Mouse (Mus musculus) monocyte, adult 59 days (primary cell): ENCODE data around the gene Rpusd2. TPM values are rescaled to one million over a fixed set of nuclear protein-coding genes. Genes with fewer than 3 reads are reported as not detected.

ENCODE experiments used
- total RNA-seq, 2 experiments: library from RNA; stranded (reverse); gene quantifications; one replicate each; pipeline ENCODE4 v1.2.4; 2023

Gene Rpusd2
- total RNA-seq = 1 to 10 TPM; 3.9 to 5.4 TPM

DNA sequence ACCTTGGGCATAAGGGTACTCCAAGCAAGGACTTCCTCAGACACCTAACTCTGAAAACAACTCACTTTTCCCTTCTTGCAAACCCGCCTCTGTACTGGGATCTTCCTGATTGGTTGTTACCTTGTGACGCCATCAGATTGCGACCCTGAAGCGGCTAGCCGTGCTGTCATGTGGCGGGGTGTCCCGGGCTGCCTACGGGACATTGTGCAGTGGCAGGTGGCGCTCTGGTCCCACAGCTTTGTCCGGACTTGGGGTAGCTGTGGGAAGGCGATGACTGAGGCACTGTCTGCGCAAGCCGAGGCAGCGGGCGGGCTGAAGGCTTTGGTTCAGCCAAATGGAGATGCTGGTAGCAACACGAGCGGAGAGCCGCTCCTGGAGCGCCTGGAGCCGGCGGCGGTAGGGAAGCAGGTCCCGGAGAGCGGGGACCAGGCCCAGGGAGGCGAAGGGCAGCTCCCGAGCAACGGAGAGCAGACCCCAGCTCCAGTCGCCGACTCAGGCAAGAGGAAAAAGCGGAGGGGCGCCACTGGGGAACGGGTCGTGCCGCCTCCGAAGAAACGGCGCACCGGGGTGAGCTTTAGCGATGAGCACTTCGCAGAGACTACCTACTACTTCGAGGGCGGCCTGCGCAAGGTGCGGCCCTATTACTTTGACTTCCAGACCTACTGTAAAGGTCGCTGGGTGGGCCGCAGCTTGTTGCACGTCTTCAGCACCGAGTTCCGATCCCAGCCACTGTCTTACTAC lies at the start of gene Rpusd2:
Gene Rpusd2 (plus strand): TSS at position 135 of the 741 bp plus-strand sequence.

DNA sequence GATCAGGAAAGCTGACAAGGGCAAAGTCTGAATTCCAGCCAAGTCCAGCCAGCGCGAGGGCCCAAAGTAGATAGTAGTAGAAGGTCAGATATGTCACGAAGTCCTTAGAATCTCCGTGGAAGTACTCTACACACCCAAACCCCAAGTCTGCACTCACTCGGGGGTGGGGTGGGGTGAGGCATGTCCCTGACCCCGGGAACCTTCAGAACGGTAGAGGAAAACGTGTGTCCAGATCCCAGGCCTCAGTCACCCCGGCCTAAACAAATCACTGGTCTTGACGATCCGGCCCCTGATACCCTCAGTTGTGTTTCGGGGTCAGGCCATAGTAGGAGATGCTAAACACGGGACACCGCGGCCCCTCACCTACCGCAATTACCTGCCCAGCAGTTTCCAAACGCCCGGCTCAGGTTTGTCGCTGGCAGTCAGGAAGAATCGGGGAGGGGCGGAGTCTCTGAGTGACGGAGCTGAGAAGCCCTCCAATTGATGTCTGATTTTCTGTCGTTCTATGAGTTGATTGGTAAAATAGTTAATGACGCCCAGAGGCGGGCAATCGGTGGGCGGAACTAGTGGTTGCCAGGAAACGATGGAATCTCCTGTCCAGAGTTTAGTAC lies 5.5 kb upstream of the Rpusd2 start, which contains the start of gene Ccdc32:
Gene Ccdc32 (minus strand): TSS at position 453 of the 611 bp plus-strand sequence.

DNA sequence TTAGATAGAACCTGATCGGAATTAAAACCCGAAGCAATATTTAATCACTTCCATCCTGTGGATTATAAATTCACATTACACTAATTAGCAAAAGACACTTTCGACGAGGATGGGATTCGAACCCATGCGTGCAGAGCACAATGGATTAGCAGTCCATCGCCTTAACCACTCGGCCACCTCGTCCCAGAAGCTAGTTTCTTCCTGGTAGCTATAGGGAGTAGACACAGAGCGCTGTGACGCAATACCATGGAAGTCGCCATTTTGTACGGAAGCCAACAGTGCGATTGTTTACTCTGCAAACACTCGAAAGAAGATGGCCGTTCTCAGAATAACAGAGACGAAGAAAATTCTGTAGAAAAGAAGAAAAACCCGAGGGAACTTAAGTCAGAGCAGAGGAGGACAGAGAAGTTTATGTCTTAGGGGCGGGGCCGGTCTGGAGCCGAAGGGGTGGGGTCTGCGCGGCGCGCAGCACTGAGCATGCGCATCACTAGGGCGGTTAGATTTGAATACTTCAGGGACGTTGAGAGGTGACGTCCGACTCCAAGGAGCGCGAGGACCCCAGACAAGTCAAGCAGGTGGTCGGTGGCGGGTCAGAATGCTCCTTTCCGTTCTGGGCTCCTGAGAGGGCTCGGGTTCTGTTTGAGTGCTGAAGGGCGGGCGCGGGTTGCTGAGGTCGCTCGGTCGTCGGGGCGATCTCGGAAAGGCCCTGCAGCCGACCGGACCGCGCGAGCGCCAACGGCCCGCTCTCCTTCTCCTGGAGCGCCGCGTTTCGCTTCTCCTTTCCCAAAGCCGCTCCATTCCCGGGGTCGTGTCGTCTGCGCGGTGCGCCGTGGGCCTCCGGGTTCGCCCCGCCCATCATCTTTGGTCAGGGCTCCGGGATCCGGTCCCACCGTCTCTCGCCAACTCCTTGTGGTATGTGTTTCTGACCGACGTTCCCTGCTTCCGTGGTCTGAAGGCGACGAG lies 12.3 kb downstream of the Rpusd2 start, which contains the start of gene Knl1:
Gene Knl1 (plus strand): TSS at position 471 of the 963 bp plus-strand sequence.

Other genes starting within 250 kb of the Rpusd2 start
- gene Knstrn, start 220.8 kb upstream of the Rpusd2 start, total RNA-seq = 1 to 10 TPM; 5.0 to 7.1 TPM
- gene Ivd, start 172.8 kb upstream of the Rpusd2 start, total RNA-seq = 10 to 100 TPM; 30.6 to 44.1 TPM
- 10 to 100 TPM; 20.4 to 22.3 TPM for gene Bahd1, start 134.4 kb upstream of the Rpusd2 start, total RNA-seq
- 1 to 10 TPM; 7.0 to 8.8 TPM for gene Chst14, start 108.3 kb upstream of the Rpusd2 start, total RNA-seq
- 10 to 100 TPM; 10.7 to 14.7 TPM for gene Ccdc32, start 5.4 kb upstream of the Rpusd2 start, total RNA-seq
- 1 to 10 TPM; 1.4 to 2.3 TPM for gene Knl1, start 12.3 kb downstream of the Rpusd2 start, total RNA-seq
- gene Rad51, start 78.0 kb downstream of the Rpusd2 start, total RNA-seq = under 1 TPM in 1 of 2 experiments, not detected in 1; 0.18 TPM
- 10 to 100 TPM; 15.4 to 16.4 TPM for gene Rmdn3, start 122.2 kb downstream of the Rpusd2 start, total RNA-seq
- gene Gchfr, start 133.0 kb downstream of the Rpusd2 start, total RNA-seq = not detected
- gene Gm14137, start 139.7 kb downstream of the Rpusd2 start, total RNA-seq = not detected
- gene Zfyve19, start 173.8 kb downstream of the Rpusd2 start, total RNA-seq = 10 to 100 TPM; 23.0 to 24.6 TPM
- 10 to 100 TPM; 14.9 to 21.4 TPM for gene Dnajc17, start 174.0 kb downstream of the Rpusd2 start, total RNA-seq
- gene Ppp1r14d, start 195.1 kb downstream of the Rpusd2 start, total RNA-seq = not detected
- gene Spint1, start 202.6 kb downstream of the Rpusd2 start, total RNA-seq = 1 to 10 TPM; 2.8 to 3.5 TPM
- 1 to 10 TPM; 1.2 to 1.3 TPM for gene Rhov, start 236.5 kb downstream of the Rpusd2 start, total RNA-seq